Mouse (Mus musculus): Measurements from ENCODE around the gene Rbl1.

DNA sequence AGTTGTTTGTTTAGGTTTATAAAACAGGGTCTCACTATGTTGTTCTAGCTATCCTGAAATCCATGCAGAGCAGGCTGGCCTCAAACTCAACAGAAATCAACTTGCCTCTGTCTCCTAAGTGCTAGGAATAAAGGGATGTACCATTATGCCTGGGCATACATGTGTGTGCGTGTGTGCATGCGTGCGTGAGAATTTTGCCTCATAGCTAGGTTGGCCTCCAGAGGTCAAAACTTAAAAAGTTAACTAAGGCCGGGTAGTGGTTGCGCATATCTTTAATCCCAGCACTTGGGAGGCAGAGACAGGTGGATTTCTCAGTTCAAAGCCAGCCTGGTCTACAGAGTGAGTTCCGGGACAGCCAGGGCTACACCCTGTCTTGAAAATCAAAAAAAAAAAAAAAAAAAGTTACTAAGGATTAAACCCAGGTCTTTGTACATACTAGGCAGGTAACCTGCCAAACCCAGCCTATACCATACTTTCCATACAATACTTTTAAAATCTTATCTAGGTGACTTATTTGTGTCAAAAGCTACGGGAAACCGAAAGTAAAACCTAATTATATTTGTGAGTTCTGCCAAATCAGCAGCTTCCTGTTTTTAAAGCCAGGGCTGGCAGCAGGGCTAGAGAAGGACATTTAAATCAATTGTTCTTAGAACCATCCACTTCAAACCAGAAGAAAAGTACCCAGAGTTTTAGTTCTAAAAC is 73.4 kb downstream of the Rbl1 start:
- TF ChIP-seq EP300 (optimal IDR thresholded peaks at IDR 0.05) (no peak), CTCF (IDR thresholded peaks at IDR 0.05; ENCODE audit: low read depth) (no peak)

All from stomach, postnatal 0 days (tissue).